Mouse (Mus musculus) heart, embryonic 16.5 days (tissue): ENCODE data around the gene Stk32b. TPM values are rescaled to one million over a fixed set of nuclear protein-coding genes. Genes with fewer than 3 reads are reported as not detected.

Experiments used
- ATAC-seq: fragments of 200-750 bp; cut with Nextera tagmentation; replicated peaks from 2 replicates; pipeline ENCODE4 v1.8.0; 2017; ENCODE audit warnings: moderate number of reproducible peaks; ENCODE audit not compliant: insufficient read depth, low FRiP score; ENCODE audit errors: extremely low read depth
- H3K27ac ChIP-seq: fragments of 300-500 bp; sonication (generic); 2 replicates; pipeline ENCODE4 v1.5.1; 2014; ENCODE audit warnings: mild to moderate bottlenecking, low read length, control low read depth, moderate library complexity
- H3K27me3 ChIP-seq: fragments of 300-500 bp; sonication (generic); 2 replicates; pipeline ENCODE4 v1.6.1; 2014; ENCODE audit warnings: low read length, mixed read lengths; ENCODE audit not compliant: control insufficient read depth, insufficient read depth
- H3K36me3 ChIP-seq: fragments of 300-500 bp; sonication (generic); 2 replicates; pipeline ENCODE4 v1.6.1; 2014; ENCODE audit not compliant: control insufficient read depth, insufficient read depth
- H3K4me1 ChIP-seq: fragments of 300-500 bp; sonication (generic); 2 replicates; pipeline ENCODE4 v1.6.1; 2014; ENCODE audit warnings: low read length, mixed read lengths; ENCODE audit not compliant: control insufficient read depth, insufficient read depth
- H3K4me2 ChIP-seq: fragments of 300-500 bp; sonication (generic); 2 replicates; pipeline ENCODE4 v1.6.1; 2014; ENCODE audit warnings: low read depth, mild to moderate bottlenecking, control low read depth, low read length
- H3K4me3 ChIP-seq: fragments of 300-500 bp; sonication (generic); 2 replicates; pipeline ENCODE4 v1.5.1; 2014; ENCODE audit warnings: mild to moderate bottlenecking, control low read depth, low read length
- H3K9ac ChIP-seq: fragments of 300-500 bp; sonication (generic); 2 replicates; pipeline ENCODE4 v1.6.1; 2014; ENCODE audit warnings: low read length, control low read depth
- H3K9me3 ChIP-seq: fragments of 300-500 bp; sonication (generic); replicated peaks from 2 replicates; pipeline ENCODE4 v1.6.1; 2016; ENCODE audit warnings: low read length; ENCODE audit not compliant: control insufficient read depth
- WGBS: fragments of 180-500 bp; shearing (Covaris S2); extraction: QIAGEN DNeasy Blood & Tissue Kit; methylation state at CpG from one replicate; pipeline ENCODE4 v1.1.7; 2014; 5-methylcytosine and 5-hydroxymethylcytosine counted together
- polyA plus RNA-seq: library from polyadenylated mRNA; unstranded; fragments of >200 nt; fragmentation: Nextera tagmentation; extraction: Ambion mirVana; gene quantifications from 2 replicates; pipeline ENCODE4 v1.2.1, GENCODE M21; 2015

Stk32b gene
- polyA plus RNA-seq, 1 experiment from 2014 or later, result 0.79 TPM

GRCm38 (mm10) chr5:37586071-37586470 is 130.9 kb downstream of the Stk32b start:
- Histone ChIP-seq H3K4me3 (no peak overlapping the region), H3K27ac (no peak overlapping the region), H3K36me3 (no peaks in the 10 kb centered on the region), H3K4me2 (no peak overlapping the region), H3K4me1 (peaks cover 11% of the 10 kb centered on the region), H3K9me3 (no peaks in the 10 kb centered on the region), H3K27me3 (no peaks in the 10 kb centered on the region), H3K9ac (no peak overlapping the region)
- 73% methylated on average over 6 of the region's 6 CpGs for WGBS
- ATAC-seq, result no peak

- 74% methylated on average over 6 of the region's 6 CpGs for WGBS
- Histone ChIP-seq H3K27ac (no peak overlapping the region), H3K36me3 (no peaks in the 10 kb centered on the region), H3K9me3 (no peaks in the 10 kb centered on the region), H3K4me3 (no peak overlapping the region), H3K9ac (no peak overlapping the region), H3K4me1 (no peaks in the 10 kb centered on the region), H3K4me2 (no peak overlapping the region), H3K27me3 (no peaks in the 10 kb centered on the region)
- ATAC-seq, result no peak
Observed at GRCm38 (mm10) chr5:37575427-37575826, 141.5 kb downstream of the Stk32b start.

DNA sequence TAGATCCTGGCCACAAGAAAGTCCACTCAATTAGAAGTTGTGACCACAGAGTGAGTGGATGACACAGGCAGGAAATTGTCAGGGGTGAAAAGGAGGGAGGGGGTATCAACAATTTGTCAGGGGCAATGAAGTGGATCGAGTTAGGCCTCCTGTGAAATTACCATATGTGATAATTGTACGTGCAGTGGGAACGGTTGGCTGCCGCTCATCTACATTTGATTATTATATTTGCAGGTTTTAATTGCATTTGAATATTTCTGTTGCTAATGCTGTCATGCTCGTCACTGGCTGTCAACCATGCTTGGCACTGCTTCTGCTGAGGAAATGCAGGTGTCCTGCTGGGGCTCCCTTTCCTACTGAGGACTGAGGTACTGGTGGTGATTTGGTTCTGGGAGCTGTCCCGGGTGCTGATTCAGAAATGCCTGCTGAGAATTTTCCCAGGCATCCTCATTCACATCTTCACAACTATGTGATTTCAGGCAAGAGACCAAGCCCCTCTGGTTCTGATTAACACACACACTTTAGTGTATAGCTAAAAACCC is 159.6 kb downstream of the Stk32b start:
- Histone ChIP-seq H3K9me3 (no peaks in the 10 kb centered on the region), H3K36me3 (no peaks in the 10 kb centered on the region), H3K9ac (no peak overlapping the region), H3K4me1 (no peaks in the 10 kb centered on the region), H3K4me2 (no peak overlapping the region), H3K27ac (no peak overlapping the region), H3K4me3 (no peak overlapping the region), H3K27me3 (no peaks in the 10 kb centered on the region)
- WGBS, result 60% methylated on average over 6 of the region's 6 CpGs
- ATAC-seq, result no peak

DNA sequence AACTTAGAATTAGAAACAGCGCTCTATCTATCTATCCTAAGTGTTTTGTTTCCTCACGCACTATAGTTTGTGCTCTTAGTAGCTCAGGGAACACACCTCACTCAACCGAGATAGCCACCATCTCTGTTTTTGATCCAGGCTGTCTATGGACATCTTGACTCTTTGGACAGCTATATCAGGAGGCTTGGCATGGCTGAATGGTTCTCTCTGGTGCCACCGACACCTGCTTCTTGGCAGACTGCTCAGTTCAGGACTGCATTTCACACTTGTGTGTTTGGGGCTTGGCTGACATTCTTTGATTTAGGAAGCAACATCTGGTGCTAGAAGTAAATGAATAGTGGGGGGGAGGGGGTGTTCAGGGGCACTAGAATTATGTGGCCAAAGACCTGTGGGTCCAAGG is 162.7 kb downstream of the Stk32b start:
- no peak for ATAC-seq
- Histone ChIP-seq H3K36me3 (no peaks in the 10 kb centered on the region), H3K9ac (no peak overlapping the region), H3K9me3 (no peaks in the 10 kb centered on the region), H3K27ac (no peak overlapping the region), H3K4me1 (no peaks in the 10 kb centered on the region), H3K4me3 (no peak overlapping the region), H3K27me3 (no peaks in the 10 kb centered on the region), H3K4me2 (no peak overlapping the region)
- WGBS, result 74% methylated on average over 4 of the region's 4 CpGs

- H3K27ac ChIP-seq, result no peak overlapping the region
- H3K4me3 ChIP-seq, result no peak overlapping the region
- no peak for ATAC-seq
- no peaks in the 10 kb centered on the region for H3K4me1 ChIP-seq
- H3K9ac ChIP-seq, result no peak overlapping the region
- no peaks in the 10 kb centered on the region for H3K36me3 ChIP-seq
- H3K27me3 ChIP-seq, result no peaks in the 10 kb centered on the region
- H3K4me2 ChIP-seq, result no peak overlapping the region
- WGBS, result 60% methylated on average over 5 of the region's 5 CpGs
- H3K9me3 ChIP-seq, result 0 out of 2 replicates have a peak, but pooled peaks cover 3% of the 10 kb centered on the region
Observed at GRCm38 (mm10) chr5:37551649-37552048, 165.3 kb downstream of the Stk32b start.

- no peak overlapping the region for H3K4me3 ChIP-seq
- no peak overlapping the region for H3K4me2 ChIP-seq
- no peaks in the 10 kb centered on the region for H3K27me3 ChIP-seq
- ATAC-seq, result no peak
- no peaks in the 10 kb centered on the region for H3K9me3 ChIP-seq
- H3K27ac ChIP-seq, result no peak overlapping the region
- no peak overlapping the region for H3K9ac ChIP-seq
- H3K4me1 ChIP-seq, result peaks cover 10% of the 10 kb centered on the region
- no peaks in the 10 kb centered on the region for H3K36me3 ChIP-seq
- 81% methylated on average over 4 of the region's 4 CpGs for WGBS
Observed at GRCm38 (mm10) chr5:37535726-37536293, 181.2 kb downstream of the Stk32b start.

DNA sequence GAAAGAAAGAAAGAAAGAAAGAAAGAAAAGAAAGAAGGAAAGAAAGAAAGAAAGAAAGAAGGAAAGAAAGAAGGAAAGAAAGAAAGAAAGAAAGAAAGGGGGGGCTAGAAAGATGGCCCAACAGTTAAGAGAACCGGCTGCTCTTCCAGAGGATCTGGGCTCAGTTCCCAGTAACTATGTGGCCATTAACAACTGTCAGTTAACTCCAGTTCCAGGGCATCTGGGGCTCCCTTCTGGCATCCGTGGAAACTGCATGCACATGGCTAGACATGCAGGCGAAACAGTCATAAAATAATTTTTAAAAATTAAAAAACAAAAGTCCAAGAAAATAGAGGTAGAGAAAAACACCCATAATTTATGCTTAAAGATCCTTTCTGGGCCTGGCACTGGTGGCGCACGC is 181.7 kb downstream of the Stk32b start:
- Histone ChIP-seq H3K4me3 (no peak overlapping the region), H3K9me3 (no peaks in the 10 kb centered on the region), H3K4me2 (no peak overlapping the region), H3K27ac (no peak overlapping the region), H3K9ac (no peak overlapping the region), H3K27me3 (no peaks in the 10 kb centered on the region), H3K4me1 (peaks cover 10% of the 10 kb centered on the region), H3K36me3 (no peaks in the 10 kb centered on the region)
- no peak for ATAC-seq
- WGBS, result 79% methylated on average over 5 of the region's 5 CpGs

DNA sequence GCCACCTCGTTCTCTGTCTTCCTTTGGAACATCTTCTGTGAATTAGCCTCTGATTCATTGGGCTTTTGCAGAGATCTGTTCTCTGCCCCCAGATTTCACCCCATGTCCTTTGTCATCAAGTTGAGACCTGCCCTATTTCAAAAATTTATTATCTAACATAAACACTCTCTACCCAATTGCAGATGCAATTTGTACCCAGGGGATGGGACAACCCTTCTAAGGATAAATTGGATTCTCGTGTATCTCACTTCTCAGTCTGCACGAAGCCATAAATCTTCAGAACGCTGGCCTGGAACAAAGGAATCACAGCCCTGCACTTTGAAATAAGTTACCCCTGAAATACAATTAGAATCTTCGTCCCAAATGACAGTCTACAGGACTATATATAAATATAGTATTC is 191.6 kb downstream of the Stk32b start:
- Histone ChIP-seq H3K9ac (no peak overlapping the region), H3K4me2 (no peak overlapping the region), H3K36me3 (no peaks in the 10 kb centered on the region), H3K9me3 (no peaks in the 10 kb centered on the region), H3K27me3 (no peaks in the 10 kb centered on the region), H3K27ac (no peak overlapping the region), H3K4me3 (no peak overlapping the region), H3K4me1 (peaks cover 4% of the 10 kb centered on the region; the same call in 1 of the 2 replicates)
- 74% methylated on average over 5 of the region's 5 CpGs for WGBS
- ATAC-seq, result no peak

- Histone ChIP-seq H3K4me3 (no peak overlapping the region), H3K4me2 (no peak overlapping the region), H3K4me1 (peaks cover 4% of the 10 kb centered on the region; the same call in 1 of the 2 replicates), H3K9me3 (no peaks in the 10 kb centered on the region), H3K27ac (no peak overlapping the region), H3K9ac (no peak overlapping the region), H3K36me3 (no peaks in the 10 kb centered on the region), H3K27me3 (no peaks in the 10 kb centered on the region)
- WGBS, result 33% methylated on average over 3 of the region's 3 CpGs
- ATAC-seq, result no peak
Observed at GRCm38 (mm10) chr5:37520441-37520840, 196.5 kb downstream of the Stk32b start.
